Comparison of ENCODE assay signal across 7 mouse cellular contexts in genomic region chr2:167128699-167129607, GRCm38 (mm10).
A peak's percentile ranks its signal among the peaks of the same experiment; 100 is the strongest.
DNase-seq lines count a peak whose midpoint lies in the region; ATAC-seq and TF ChIP-seq lines count a peak whose summit lies in the region.

No protein-coding gene starts in this region.

- 26% methylated on average over 20 of the region's 20 CpGs for WGBS in heart, embryonic 15.5 days
- 20% methylated on average over 20 of the region's 20 CpGs for WGBS in kidney, postnatal 0 days
- WGBS in spleen, adult 2 months, result 22% methylated on average over 20 of the region's 20 CpGs

- no peak for TF ChIP-seq POLR2A in ES-Bruce4 (IDR thresholded peaks at IDR 0.05; ENCODE audit: insufficient read depth, low read length)
- TF ChIP-seq POLR2A in brain, embryonic 14.5 days (IDR thresholded peaks at IDR 0.05; ENCODE audit: borderline replicate concordance, extremely low read depth, insufficient read depth, insufficient read length, poor library complexity, severe bottlenecking), result no peak
- no peak; the same call in none of the 2 replicates for TF ChIP-seq POLR2A in spleen, adult 2 months (IDR thresholded peaks at IDR 0.05; ENCODE audit: low read depth, low read length)

- H3K9me3 ChIP-seq in ES-Bruce4 (replicated peaks; ENCODE audit: control insufficient read depth, insufficient read depth, low read length, poor library complexity, severe bottlenecking), result no peaks in the 10 kb centered on the region
- H3K9me3 ChIP-seq in heart, embryonic 15.5 days (replicated peaks), result no peaks in the 10 kb centered on the region
- H3K9me3 ChIP-seq in kidney, postnatal 0 days (replicated peaks; ENCODE audit: low read length), result no peaks in the 10 kb centered on the region

- no peak for TF ChIP-seq CTCF in ES-Bruce4 (IDR thresholded peaks at IDR 0.05; ENCODE audit: low read depth, low read length)
- no peak for TF ChIP-seq CTCF in brain, embryonic 14.5 days (IDR thresholded peaks at IDR 0.05; ENCODE audit: borderline replicate concordance, extremely low read depth, insufficient read depth, insufficient read length)
- no peak for TF ChIP-seq CTCF in kidney, postnatal 0 days (IDR thresholded peaks at IDR 0.05; ENCODE audit: low read depth)
- TF ChIP-seq CTCF in spleen, adult 2 months (IDR thresholded peaks at IDR 0.05; ENCODE audit: extremely low read depth, insufficient read depth, insufficient read length, insufficient replicate concordance), result no peak

- H3K27ac ChIP-seq in ES-Bruce4 (ENCODE audit: insufficient read depth, low read length), result 0 out of 2 replicates have a peak overlapping the region, but pooled peaks have one; percentile 6
- H3K27ac ChIP-seq in heart, embryonic 15.5 days, result peak overlapping the region; percentile 63
- peak overlapping the region; percentile 87 for H3K27ac ChIP-seq in kidney, postnatal 0 days
- peak overlapping the region; percentile 47; the same call in 1 of the 2 replicates for H3K27ac ChIP-seq in spleen, adult 2 months (ENCODE audit: insufficient read depth, low read length)

- DNase-seq in brain, embryonic 14.5 days (ENCODE audit: low read depth), result peak; percentile 32
- peak; percentile 85 for DNase-seq in kidney, postnatal 0 days (ENCODE audit: low spot score)
- peak; percentile 77 to 86 for DNase-seq in lung, postnatal 4 days
- DNase-seq in spleen, adult 2 months (ENCODE audit: low read depth in 1 of 2, low spot score in 2 of 2), result peak; percentile 35 to 66
- DNase-seq in cerebellum, adult 9-11 months, result no peak

- peak overlapping the region; percentile 43 for H3K4me3 ChIP-seq in ES-Bruce4 (ENCODE audit: low read depth, low read length)
- peak overlapping the region; percentile 39 for H3K4me3 ChIP-seq in heart, embryonic 15.5 days
- no peak overlapping the region for H3K4me3 ChIP-seq in kidney, postnatal 0 days (replicated peaks; ENCODE audit: low read depth, low read length)
- H3K4me3 ChIP-seq in spleen, adult 2 months (ENCODE audit: extremely low read depth, insufficient read depth, insufficient read length), result peak overlapping the region; percentile 66

- no peaks in the 10 kb centered on the region for H3K36me3 ChIP-seq in ES-Bruce4 (ENCODE audit: control insufficient read depth, insufficient read depth, low read length, poor library complexity, severe bottlenecking)
- H3K36me3 ChIP-seq in heart, embryonic 15.5 days, result no peaks in the 10 kb centered on the region
- no peaks in the 10 kb centered on the region for H3K36me3 ChIP-seq in kidney, postnatal 0 days (ENCODE audit: insufficient read depth, low read length)
- H3K36me3 ChIP-seq in spleen, adult 2 months (ENCODE audit: control insufficient read depth, insufficient read depth, low read length), result no peaks in the 10 kb centered on the region

- peak; percentile 54; the same call in 1 of the 2 replicates for TF ChIP-seq EP300 in ES-Bruce4 (IDR thresholded peaks at IDR 0.05; ENCODE audit: insufficient read depth, low read depth, low read length)

- ATAC-seq in heart, embryonic 15.5 days (replicated peaks; ENCODE audit: insufficient number of reproducible peaks, insufficient read depth, low FRiP score, low read depth), result peak; percentile 49; the same call in 1 of the 2 replicates
- ATAC-seq in kidney, postnatal 0 days (replicated peaks; ENCODE audit: low FRiP score, low read depth), result peak; percentile 47

- peaks cover 11% of the 10 kb centered on the region for H3K4me1 ChIP-seq in ES-Bruce4 (ENCODE audit: control insufficient read depth, insufficient read depth, low read length)
- H3K4me1 ChIP-seq in heart, embryonic 15.5 days (replicated peaks), result peaks cover 25% of the 10 kb centered on the region
- peaks cover 14% of the 10 kb centered on the region for H3K4me1 ChIP-seq in kidney, postnatal 0 days (replicated peaks; ENCODE audit: insufficient read depth, low read length)
- H3K4me1 ChIP-seq in spleen, adult 2 months (ENCODE audit: control insufficient read depth, insufficient read depth, insufficient read length), result peaks cover 13% of the 10 kb centered on the region; the same call in 1 of the 2 replicates

- H3K9ac ChIP-seq in ES-Bruce4 (ENCODE audit: low read depth, poor library complexity, severe bottlenecking), result 0 out of 2 replicates have a peak overlapping the region, but pooled peaks have one; percentile 16
- no peak overlapping the region for H3K9ac ChIP-seq in heart, embryonic 15.5 days
- H3K9ac ChIP-seq in kidney, postnatal 0 days (ENCODE audit: low read depth, low read length), result no peak overlapping the region; the same call in 1 of the 2 replicates

- no peaks in the 10 kb centered on the region for H3K27me3 ChIP-seq in ES-Bruce4 (ENCODE audit: control insufficient read depth, insufficient read depth, low read length, poor library complexity, severe bottlenecking)
- H3K27me3 ChIP-seq in heart, embryonic 15.5 days, result peaks cover 19% of the 10 kb centered on the region
- no peaks in the 10 kb centered on the region for H3K27me3 ChIP-seq in kidney, postnatal 0 days (ENCODE audit: insufficient read depth, low read length)
- H3K27me3 ChIP-seq in spleen, adult 2 months (ENCODE audit: control insufficient read depth, insufficient read depth, low read length), result no peaks in the 10 kb centered on the region

- H3K4me2 ChIP-seq in heart, embryonic 15.5 days, result peak overlapping the region; percentile 60
- peak overlapping the region; percentile 53 for H3K4me2 ChIP-seq in kidney, postnatal 0 days (ENCODE audit: low read length)

Comparison
In these comparisons a context has a peak if more than half of its experiments do, and no peak if none do; other contexts are left out.
1. H3K27ac ChIP-seq: peak in every context shown above with its lines; median percentile 87 in kidney, postnatal 0 days; 63 in heart, embryonic 15.5 days; 47 in spleen, adult 2 months; 6 in ES-Bruce4.